Mouse (Mus musculus) testis, adult 10 weeks (tissue): ENCODE measurements around the gene Gm11567. TPM values are rescaled to one million over a fixed set of nuclear protein-coding genes. Genes with fewer than 3 reads are reported as not detected.

Experiments
- polyA plus RNA-seq: library from polyadenylated mRNA; stranded (reverse); fragments of 350-450 nt; fragmentation: Illumina TruSeq; extraction: RNeasy Lipid Tissue Mini Kit (QIAGEN cat#74804); gene quantifications from one replicate; pipeline ENCODE4 v1.2.3, GENCODE M21; 2014; ENCODE audit warnings: low read depth, low replicate concordance

The Gm11567 gene
- polyA plus RNA-seq: not detected

GRCm38 (mm10) chr11:99878887-99879286 is at the start of gene Gm11567:
Gene Gm11567, plus strand, starts transcription at chr11:99879187.

GRCm38 (mm10) chr11:99837966-99838365 is 41.0 kb upstream of the Gm11567 start, which contains the start of gene 2300003K06Rik:
Gene 2300003K06Rik, minus strand, starts transcription at chr11:99838066.

GRCm38 (mm10) chr11:99851508-99851907 is 27.5 kb upstream of the Gm11567 start, which contains the start of gene Krtap4-16:
Gene Krtap4-16, minus strand, starts transcription at chr11:99851608.

GRCm38 (mm10) chr11:99857617-99858016 is 21.4 kb upstream of the Gm11567 start, which contains the start of gene Gm11568:
Gene Gm11568, plus strand, starts transcription at chr11:99857917.

GRCm38 (mm10) chr11:99864176-99864575 is 14.8 kb upstream of the Gm11567 start, which contains the start of gene Gm11559:
Gene Gm11559, plus strand, starts transcription at chr11:99864476.

GRCm38 (mm10) chr11:99873089-99873488 is 5.9 kb upstream of the Gm11567 start, which contains the start of gene Krtap9-1:
Gene Krtap9-1, plus strand, starts transcription at chr11:99873389.

GRCm38 (mm10) chr11:99907620-99908019 is 28.6 kb downstream of the Gm11567 start, which contains the start of gene Krtap31-1:
Gene Krtap31-1, plus strand, starts transcription at chr11:99907920.

GRCm38 (mm10) chr11:99914451-99914850 is 35.5 kb downstream of the Gm11567 start, which contains the start of gene Gm11565:
Gene Gm11565, plus strand, starts transcription at chr11:99914751.

Other genes with a start within 250 kb of the Gm11567 start
- not detected for gene Krtap4-2, start 244.1 kb upstream of the Gm11567 start, polyA plus RNA-seq
- not detected for gene Krtap4-7, start 235.1 kb upstream of the Gm11567 start, polyA plus RNA-seq
- gene Gm11555, start 229.0 kb upstream of the Gm11567 start, polyA plus RNA-seq: not detected
- gene Gm11563, start 220.2 kb upstream of the Gm11567 start, polyA plus RNA-seq: not detected
- gene Krtap4-6, start 213.2 kb upstream of the Gm11567 start, polyA plus RNA-seq: not detected
- gene Gm14190, start 188.4 kb upstream of the Gm11567 start, polyA plus RNA-seq: not detected
- not detected for gene Gm14180, start 144.9 kb upstream of the Gm11567 start, polyA plus RNA-seq
- gene Gm11595, start 106.3 kb upstream of the Gm11567 start, polyA plus RNA-seq: not detected
- not detected for gene Krtap4-8, start 98.5 kb upstream of the Gm11567 start, polyA plus RNA-seq
- gene Krtap4-9, start 94.0 kb upstream of the Gm11567 start, polyA plus RNA-seq: not detected
- gene Gm11596, start 85.7 kb upstream of the Gm11567 start, polyA plus RNA-seq: not detected
- gene Gm11569, start 80.3 kb upstream of the Gm11567 start, polyA plus RNA-seq: not detected
- not detected for gene Gm11554, start 74.7 kb upstream of the Gm11567 start, polyA plus RNA-seq
- not detected for gene Krtap4-13, start 69.3 kb upstream of the Gm11567 start, polyA plus RNA-seq
- not detected for gene Gm11564, start 63.5 kb upstream of the Gm11567 start, polyA plus RNA-seq
- not detected for gene 2300003K06Rik, start 41.1 kb upstream of the Gm11567 start, polyA plus RNA-seq
- not detected for gene Krtap4-16, start 27.6 kb upstream of the Gm11567 start, polyA plus RNA-seq
- not detected for gene Gm11568, start 21.3 kb upstream of the Gm11567 start, polyA plus RNA-seq
- not detected for gene Gm11559, start 14.7 kb upstream of the Gm11567 start, polyA plus RNA-seq
- gene Krtap9-1, start 5.8 kb upstream of the Gm11567 start, polyA plus RNA-seq: not detected
- not detected for gene Krtap31-1, start 28.7 kb downstream of the Gm11567 start, polyA plus RNA-seq
- gene Gm11565, start 35.6 kb downstream of the Gm11567 start, polyA plus RNA-seq: 0.49 TPM
- gene Krtap31-2, start 57.1 kb downstream of the Gm11567 start, polyA plus RNA-seq: not detected
- gene Krtap9-5, start 69.3 kb downstream of the Gm11567 start, polyA plus RNA-seq: not detected
- not detected for gene Krtap29-1, start 99.9 kb downstream of the Gm11567 start, polyA plus RNA-seq
- not detected for gene Krtap16-1, start 107.4 kb downstream of the Gm11567 start, polyA plus RNA-seq
- gene Krtap17-1, start 114.8 kb downstream of the Gm11567 start, polyA plus RNA-seq: not detected
- gene Krt33a, start 137.0 kb downstream of the Gm11567 start, polyA plus RNA-seq: not detected
- gene Krt33b, start 150.7 kb downstream of the Gm11567 start, polyA plus RNA-seq: not detected
- gene Krt34, start 162.4 kb downstream of the Gm11567 start, polyA plus RNA-seq: not detected
- gene Krt31, start 171.4 kb downstream of the Gm11567 start, polyA plus RNA-seq: not detected
- gene Krt32, start 209.0 kb downstream of the Gm11567 start, polyA plus RNA-seq: not detected
- not detected for gene Krt35, start 217.1 kb downstream of the Gm11567 start, polyA plus RNA-seq
- gene Krt36, start 226.4 kb downstream of the Gm11567 start, polyA plus RNA-seq: not detected
- gene Krt13, start 242.4 kb downstream of the Gm11567 start, polyA plus RNA-seq: not detected